9 mouse cellular contexts compared by ENCODE assay signal in the genomic region with DNA sequence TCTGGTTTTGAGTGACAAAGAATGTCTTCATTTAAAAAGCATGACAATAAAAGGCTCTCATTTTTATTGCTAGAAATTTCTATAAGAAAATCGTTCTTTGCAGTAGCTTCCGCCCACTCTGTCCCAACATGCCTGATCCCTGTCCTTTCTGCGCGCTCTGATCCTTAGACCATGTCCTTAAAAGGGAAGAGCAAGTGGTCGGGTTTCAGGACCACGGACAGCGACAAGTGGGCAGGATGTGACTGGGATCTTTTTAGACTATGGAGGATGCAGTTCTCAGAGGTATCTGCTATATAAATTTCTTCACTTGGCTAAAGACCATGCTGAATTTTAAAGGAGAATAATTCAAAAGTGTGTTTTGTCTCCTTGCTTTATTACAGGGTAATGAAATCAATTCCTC.
A peak's percentile ranks its signal among the peaks of the same experiment; 100 is the strongest.
DNase-seq lines count a peak whose midpoint lies in the region; ATAC-seq and TF ChIP-seq lines count a peak whose summit lies in the region.
"Had no signal": no experiment of that assay in that cellular context is flagged by ENCODE, and none has a peak within 500 bp of the region (broad histone marks: within the 10 kb centered on the region; RNA-seq: fewer than 3 reads in every experiment).

No protein-coding gene starts in this region.

- no peaks in the 10 kb centered on the region for H3K36me3 ChIP-seq in liver, postnatal 0 days (replicated peaks; ENCODE audit: insufficient read depth, low read length)
- no peaks in the 10 kb centered on the region for H3K36me3 ChIP-seq in intestine, embryonic 16.5 days (ENCODE audit: control insufficient read depth, insufficient read depth, low read length)
- H3K36me3 ChIP-seq: midbrain, embryonic 12.5 days had no signal

- no peak overlapping the region for H3K4me3 ChIP-seq in liver, postnatal 0 days (ENCODE audit: low read depth, low read length)
- H3K4me3 ChIP-seq in intestine, embryonic 16.5 days (ENCODE audit: low read length), result no peak overlapping the region
- H3K4me3 ChIP-seq: midbrain, embryonic 12.5 days had no signal

- no peak overlapping the region for H3K9ac ChIP-seq in liver, postnatal 0 days (replicated peaks)
- no peak overlapping the region for H3K9ac ChIP-seq in intestine, embryonic 16.5 days (ENCODE audit: low read depth, low read length)
- H3K9ac ChIP-seq: midbrain, embryonic 12.5 days had no signal

- WGBS in liver, postnatal 0 days (ENCODE audit: insufficient replicate concordance), result 17% methylated on average over 7 of the region's 7 CpGs
- 12% methylated on average over 7 of the region's 7 CpGs for WGBS in intestine, embryonic 16.5 days

- TF ChIP-seq CTCF in liver, postnatal 0 days (IDR thresholded peaks at IDR 0.05; ENCODE audit: low read depth), result no peak

- intact Hi-C loops in left cerebral cortex, postnatal 14 days (cut with DNase I), result no loop called here

- H3K4me1 ChIP-seq in liver, postnatal 0 days (ENCODE audit: insufficient read depth), result no peaks in the 10 kb centered on the region
- H3K4me1 ChIP-seq in intestine, embryonic 16.5 days (ENCODE audit: control insufficient read depth, insufficient read depth, low read length), result no peaks in the 10 kb centered on the region
- H3K4me1 ChIP-seq: midbrain, embryonic 12.5 days had no signal

- no peaks in the 10 kb centered on the region for H3K27me3 ChIP-seq in liver, postnatal 0 days (ENCODE audit: insufficient read depth, low read length)
- no peaks in the 10 kb centered on the region for H3K27me3 ChIP-seq in intestine, embryonic 16.5 days (replicated peaks; ENCODE audit: control insufficient read depth, insufficient read depth, low read length)
- H3K27me3 ChIP-seq: midbrain, embryonic 12.5 days had no signal

- peak; percentile 58; the same call in 1 of the 2 replicates for ATAC-seq in granulocyte monocyte progenitor cell, adult 5-6 weeks (replicated peaks; ENCODE audit: poor library complexity, severe bottlenecking)
- no peak for ATAC-seq in liver, postnatal 0 days
- no peak for ATAC-seq in intestine, embryonic 16.5 days

- no peaks in the 10 kb centered on the region for H3K9me3 ChIP-seq in liver, postnatal 0 days (ENCODE audit: low read length)
- H3K9me3 ChIP-seq in intestine, embryonic 16.5 days (ENCODE audit: control insufficient read depth, low read length), result no peaks in the 10 kb centered on the region
- H3K9me3 ChIP-seq: midbrain, embryonic 12.5 days had no signal

- TF ChIP-seq EP300 in liver, postnatal 0 days (IDR thresholded peaks at IDR 0.05; ENCODE audit: low read depth), result no peak

- peak; percentile 37 for DNase-seq in kidney, adult 18-20 months
- DNase-seq in kidney, adult 11 months, result no peak
- peak; percentile 86 for DNase-seq in ZHBTc4 (ENCODE audit: low read depth, low spot score)
- DNase-seq in liver, postnatal 0 days, result peak; percentile 77
- DNase-seq in spleen, adult 12 weeks (ENCODE audit: low spot score), result peak; percentile 1
- no peak for DNase-seq in left cerebral cortex, postnatal 14 days (ENCODE audit: low spot score in 2 of 2)

- no peak overlapping the region for H3K27ac ChIP-seq in liver, postnatal 0 days (ENCODE audit: low read depth)
- H3K27ac ChIP-seq in intestine, embryonic 16.5 days (ENCODE audit: low read length), result no peak overlapping the region
- H3K27ac ChIP-seq: midbrain, embryonic 12.5 days had no signal

- no peak overlapping the region for H3K4me2 ChIP-seq in liver, postnatal 0 days (ENCODE audit: low read depth, low read length)
- no peak overlapping the region for H3K4me2 ChIP-seq in intestine, embryonic 16.5 days (ENCODE audit: low read depth, low read length)
- H3K4me2 ChIP-seq: midbrain, embryonic 12.5 days had no signal

Comparison
In these comparisons a context has a peak if more than half of its experiments do, and no peak if none do; other contexts are left out.
1. DNase-seq: peak in kidney, adult 18-20 months (single experiment), ZHBTc4 (single experiment), liver, postnatal 0 days (single experiment) and spleen, adult 12 weeks (single experiment); none in kidney, adult 11 months (single experiment) and left cerebral cortex, postnatal 14 days (0 of 2).